Mouse (Mus musculus): Measurements from ENCODE around the gene Alox8.

DNA sequence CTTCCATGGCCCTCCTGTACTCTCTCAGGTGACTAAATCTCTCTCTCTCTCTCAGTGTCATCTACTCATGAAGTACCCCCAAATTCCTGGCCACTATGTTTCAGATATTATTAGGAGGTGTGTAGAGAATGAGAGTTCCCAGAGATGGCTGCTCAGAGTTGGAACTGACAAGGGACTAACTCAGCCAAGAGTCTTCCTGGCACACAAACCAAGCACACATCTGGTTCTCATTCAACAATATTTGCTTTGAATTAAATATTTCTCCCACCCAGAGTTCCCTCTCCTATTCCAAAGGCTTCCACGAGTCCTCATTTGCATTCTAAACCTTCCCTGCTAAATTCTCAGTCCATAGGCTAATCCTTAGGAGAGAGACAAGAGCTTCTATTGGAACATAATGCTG, 28.1 kb upstream of the Alox8 start:
- TF ChIP-seq CTCF (IDR thresholded peaks at IDR 0.05; ENCODE audit: control insufficient read depth, insufficient read depth, insufficient read length): no peak
- no peak for TF ChIP-seq USF1 (IDR thresholded peaks at IDR 0.05; ENCODE audit: low read depth)
- no peak for TF ChIP-seq CEBPB (IDR thresholded peaks at IDR 0.05; ENCODE audit: low read depth)
- TF ChIP-seq MYOD1 (IDR thresholded peaks at IDR 0.05; ENCODE audit: control insufficient read depth, insufficient read length, low read depth): no peak
- no peak for TF ChIP-seq FOSL1 (IDR thresholded peaks at IDR 0.05; ENCODE audit: insufficient read depth, low read length, poor library complexity, severe bottlenecking)
- TF ChIP-seq MYOG (IDR thresholded peaks at IDR 0.05; ENCODE audit: control insufficient read depth, extremely low read depth, insufficient read length): no peak

Measured in C2C12 (cell line).